ENCODE assay signal across 8 mouse cellular contexts in the genomic region with DNA sequence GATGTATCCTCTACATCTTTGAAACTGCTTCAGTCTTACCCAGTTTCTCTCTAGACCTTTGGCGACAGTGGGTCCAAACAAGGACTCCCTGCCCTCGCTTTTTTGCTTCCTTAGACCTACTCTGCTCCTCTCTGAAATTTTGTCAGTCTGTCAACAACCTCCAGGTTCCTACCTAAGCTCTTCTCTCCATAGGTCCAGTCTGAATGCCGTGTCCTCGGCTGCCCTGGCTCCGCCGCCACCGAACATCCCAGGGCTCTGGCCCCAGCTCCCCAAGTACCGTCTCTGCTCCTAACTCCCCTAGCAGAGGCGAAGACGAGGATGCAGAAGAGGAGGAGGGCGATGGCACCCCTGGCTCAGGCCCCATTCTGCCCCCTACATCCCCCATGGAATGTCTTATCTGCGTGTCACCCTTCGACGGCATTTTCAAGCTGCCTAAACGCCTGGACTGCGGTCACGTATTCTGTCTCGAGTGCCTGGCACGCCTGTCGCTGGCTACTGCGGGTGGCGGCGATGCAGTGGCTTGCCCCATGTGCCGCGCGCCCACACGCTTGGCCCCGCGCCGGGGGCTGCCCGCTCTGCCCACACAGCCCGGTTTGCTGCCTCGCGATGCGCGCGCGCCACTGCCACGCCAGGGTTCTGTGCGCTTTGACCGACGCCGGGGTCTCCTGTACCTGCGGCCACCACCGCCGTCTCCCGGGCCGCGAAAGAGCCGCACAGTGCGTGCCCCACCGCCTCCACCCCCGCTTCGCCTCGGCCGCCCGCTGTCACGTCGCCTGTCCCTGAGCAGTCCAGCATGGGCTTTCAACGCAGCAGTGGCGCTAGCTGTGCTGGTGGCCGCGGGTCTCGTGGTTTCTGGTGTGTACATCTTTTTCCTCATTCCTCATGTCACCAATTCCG. TPM values are rescaled to one million over a fixed set of nuclear protein-coding genes. Genes with fewer than 3 reads are reported as not detected.
DNase-seq lines count a peak whose midpoint lies in the region; ATAC-seq lines count a peak whose summit lies in the region.

No protein-coding gene starts in this region.

- ATAC-seq in heart, embryonic 15.5 days (replicated peaks; ENCODE audit: insufficient number of reproducible peaks, insufficient read depth, low FRiP score, low read depth), result peak; percentile 60; the same call in 1 of the 2 replicates
- ATAC-seq in limb, embryonic 12.5 days (ENCODE audit: insufficient number of reproducible peaks, insufficient read depth, low FRiP score, low TSS enrichment, low read depth), result peak; percentile 5; the same call in 1 of the 2 replicates
- peak; percentile 60 for ATAC-seq in midbrain, embryonic 12.5 days (ENCODE audit: low FRiP score, low read depth)

- peak overlapping the region; percentile 67 for H3K9ac ChIP-seq in heart, embryonic 15.5 days
- peak overlapping the region; percentile 57 for H3K9ac ChIP-seq in limb, embryonic 12.5 days (replicated peaks)
- H3K9ac ChIP-seq in midbrain, embryonic 12.5 days (replicated peaks), result peak overlapping the region; percentile 46; the same call in 1 of the 2 replicates

- peaks cover 21% of the 10 kb centered on the region for H3K4me1 ChIP-seq in heart, embryonic 15.5 days (replicated peaks)
- peaks cover 23% of the 10 kb centered on the region for H3K4me1 ChIP-seq in limb, embryonic 12.5 days (replicated peaks)
- peaks cover 20% of the 10 kb centered on the region for H3K4me1 ChIP-seq in midbrain, embryonic 12.5 days

- H3K36me3 ChIP-seq in heart, embryonic 15.5 days, result peaks cover 43% of the 10 kb centered on the region
- peaks cover 42% of the 10 kb centered on the region for H3K36me3 ChIP-seq in limb, embryonic 12.5 days
- H3K36me3 ChIP-seq in midbrain, embryonic 12.5 days, result peaks cover 42% of the 10 kb centered on the region

- H3K27ac ChIP-seq in heart, embryonic 15.5 days, result no peak overlapping the region
- H3K27ac ChIP-seq in limb, embryonic 12.5 days, result no peak overlapping the region
- no peak overlapping the region for H3K27ac ChIP-seq in midbrain, embryonic 12.5 days (replicated peaks)

- peak; percentile 61 for DNase-seq in adrenal gland, adult 2 months
- no peak for DNase-seq in adrenal gland, adult 8-10 months
- peak; percentile 24 for DNase-seq in A20 (ENCODE audit: low read depth, low spot score)
- DNase-seq in cerebellum, postnatal 25 days, result peak; percentile 82 to 87
- peak; percentile 38 for DNase-seq in urinary bladder, postnatal 25 days (ENCODE audit: low spot score)

- no peaks in the 10 kb centered on the region for H3K27me3 ChIP-seq in heart, embryonic 15.5 days
- peaks cover 53% of the 10 kb centered on the region for H3K27me3 ChIP-seq in limb, embryonic 12.5 days
- H3K27me3 ChIP-seq in midbrain, embryonic 12.5 days, result peaks cover 43% of the 10 kb centered on the region

- H3K9me3 ChIP-seq in heart, embryonic 15.5 days (replicated peaks), result no peaks in the 10 kb centered on the region
- no peaks in the 10 kb centered on the region for H3K9me3 ChIP-seq in limb, embryonic 12.5 days
- H3K9me3 ChIP-seq in midbrain, embryonic 12.5 days, result no peaks in the 10 kb centered on the region

- H3K4me3 ChIP-seq in heart, embryonic 15.5 days, result peak overlapping the region; percentile 48
- peak overlapping the region; percentile 38 for H3K4me3 ChIP-seq in limb, embryonic 12.5 days (replicated peaks)
- peak overlapping the region; percentile 25 for H3K4me3 ChIP-seq in midbrain, embryonic 12.5 days

- peak overlapping the region; percentile 84 for H3K4me2 ChIP-seq in heart, embryonic 15.5 days
- peak overlapping the region; percentile 64 for H3K4me2 ChIP-seq in limb, embryonic 12.5 days
- H3K4me2 ChIP-seq in midbrain, embryonic 12.5 days (replicated peaks), result peak overlapping the region; percentile 39

- 4% methylated on average over 65 of the region's 65 CpGs for WGBS in heart, embryonic 15.5 days
- 2% methylated on average over 65 of the region's 65 CpGs for WGBS in limb, embryonic 12.5 days
- WGBS in midbrain, embryonic 12.5 days, result 5% methylated on average over 65 of the region's 65 CpGs

RNA-seq across cellular contexts. Expression of a gene that starts 0.7 kb away (rescaled TPM):
- total RNA-seq in adrenal gland, adult 2 months (2021), result under 1 TPM; 0.12 to 0.28 TPM
- polyA plus RNA-seq in adrenal gland, adult 2 months (2012; rRNA removed), result 0.27 and 0.39 TPM in 2 replicates
- under 1 TPM; 0.20 to 0.38 (median 0.34) TPM for total RNA-seq in adrenal gland, adult 8-10 months (2022)
- 0.47 and 0.49 TPM in 2 replicates for polyA plus RNA-seq in heart, embryonic 15.5 days (2015; fragmentation: Nextera tagmentation; extraction: Ambion mirVana)
- polyA plus RNA-seq in limb, embryonic 12.5 days (2016; fragmentation: Nextera tagmentation; extraction: Ambion mirVana), result 0.70 and 0.83 TPM in 2 replicates
- polyA plus RNA-seq in midbrain, embryonic 12.5 days (2016; fragmentation: Nextera tagmentation; extraction: Ambion mirVana), result 0.79 and 0.93 TPM in 2 replicates

RNA-seq across cellular contexts. Expression of a gene that starts 5.9 kb away (rescaled TPM):
- 100 to 1,000 TPM; 950 to 963 TPM for total RNA-seq in adrenal gland, adult 2 months (2021)
- 882 and 918 TPM in 2 replicates for polyA plus RNA-seq in adrenal gland, adult 2 months (2012; rRNA removed)
- total RNA-seq in adrenal gland, adult 8-10 months (2022), result 100 to 1,000 TPM; 901 to 965 (median 918) TPM
- polyA plus RNA-seq in heart, embryonic 15.5 days (2015; fragmentation: Nextera tagmentation; extraction: Ambion mirVana), result 453 and 535 TPM in 2 replicates
- polyA plus RNA-seq in limb, embryonic 12.5 days (2016; fragmentation: Nextera tagmentation; extraction: Ambion mirVana), result 884 and 916 TPM in 2 replicates
- polyA plus RNA-seq in midbrain, embryonic 12.5 days (2016; fragmentation: Nextera tagmentation; extraction: Ambion mirVana), result 603 and 620 TPM in 2 replicates

RNA-seq across cellular contexts. Expression of a gene that starts 30.3 kb away (rescaled TPM):
- 10 to 100 TPM; 12.9 to 13.3 TPM for total RNA-seq in adrenal gland, adult 2 months (2021)
- 7.5 and 7.7 TPM in 2 replicates for polyA plus RNA-seq in adrenal gland, adult 2 months (2012; rRNA removed)
- total RNA-seq in adrenal gland, adult 8-10 months (2022), result 10 to 100 TPM; 12.0 to 19.1 (median 16.4) TPM
- 9.5 and 11.2 TPM in 2 replicates for polyA plus RNA-seq in heart, embryonic 15.5 days (2015; fragmentation: Nextera tagmentation; extraction: Ambion mirVana)
- polyA plus RNA-seq in limb, embryonic 12.5 days (2016; fragmentation: Nextera tagmentation; extraction: Ambion mirVana), result 15.6 and 16.4 TPM in 2 replicates
- polyA plus RNA-seq in midbrain, embryonic 12.5 days (2016; fragmentation: Nextera tagmentation; extraction: Ambion mirVana), result 11.2 and 11.8 TPM in 2 replicates

RNA-seq across cellular contexts. Expression of a gene that starts 37.7 kb away (rescaled TPM):
- total RNA-seq in adrenal gland, adult 2 months (2021), result 10 to 100 TPM; 10.0 to 11.1 TPM
- 9.4 and 9.7 TPM in 2 replicates for polyA plus RNA-seq in adrenal gland, adult 2 months (2012; rRNA removed)
- total RNA-seq in adrenal gland, adult 8-10 months (2022), result 10 to 100 TPM; 11.9 to 15.8 (median 13.8) TPM
- 5.2 and 7.5 TPM in 2 replicates for polyA plus RNA-seq in heart, embryonic 15.5 days (2015; fragmentation: Nextera tagmentation; extraction: Ambion mirVana)
- 10.9 and 13.3 TPM in 2 replicates for polyA plus RNA-seq in limb, embryonic 12.5 days (2016; fragmentation: Nextera tagmentation; extraction: Ambion mirVana)
- polyA plus RNA-seq in midbrain, embryonic 12.5 days (2016; fragmentation: Nextera tagmentation; extraction: Ambion mirVana), result 14.2 and 15.5 TPM in 2 replicates

RNA-seq across cellular contexts. Expression of a gene that starts 47.0 kb away (rescaled TPM):
- total RNA-seq in adrenal gland, adult 2 months (2021), result 1 to 10 TPM; 2.9 to 3.7 TPM
- polyA plus RNA-seq in adrenal gland, adult 2 months (2012; rRNA removed), result 0.28 and 0.43 TPM in 2 replicates
- total RNA-seq in adrenal gland, adult 8-10 months (2022), result 1 to 10 TPM; 3.5 to 6.3 (median 4.1) TPM
- polyA plus RNA-seq in heart, embryonic 15.5 days (2015; fragmentation: Nextera tagmentation; extraction: Ambion mirVana), result 2.9 and 3.3 TPM in 2 replicates
- polyA plus RNA-seq in limb, embryonic 12.5 days (2016; fragmentation: Nextera tagmentation; extraction: Ambion mirVana), result 7.1 and 8.0 TPM in 2 replicates
- polyA plus RNA-seq in midbrain, embryonic 12.5 days (2016; fragmentation: Nextera tagmentation; extraction: Ambion mirVana), result 5.5 and 6.5 TPM in 2 replicates

Comparison
In these comparisons a context has a peak if more than half of its experiments do, and no peak if none do; other contexts are left out.
1. ATAC-seq: peak in every context shown above with its lines; median percentile 60 in heart, embryonic 15.5 days; 60 in midbrain, embryonic 12.5 days; 5 in limb, embryonic 12.5 days.